Mouse (Mus musculus) 3134 (cell line): ENCODE results near the gene Gm7173.

Experiments used
- DNase-seq: peaks from one replicate; pipeline ENCODE4 v3.0.0-alpha.2; 2011; ENCODE audit warnings: low spot score; ENCODE audit not compliant: insufficient read length; ENCODE audit errors: extremely low read depth

Gm7173 gene

GRCm38 (mm10) chrX:79516977-79517645 is at the start of gene Gm7173:
TSS of gene Gm7173 (minus strand) at chrX:79517285.
- DNase-seq: peak; percentile 84

GRCm38 (mm10) chrX:79517646-79518016 is 546 bp upstream of the Gm7173 start:
- no peak for DNase-seq

GRCm38 (mm10) chrX:79316790-79317189 is 200.3 kb downstream of the Gm7173 start:
- no peak for DNase-seq
